8 mouse cellular contexts compared by ENCODE assay signal in the genomic region with DNA sequence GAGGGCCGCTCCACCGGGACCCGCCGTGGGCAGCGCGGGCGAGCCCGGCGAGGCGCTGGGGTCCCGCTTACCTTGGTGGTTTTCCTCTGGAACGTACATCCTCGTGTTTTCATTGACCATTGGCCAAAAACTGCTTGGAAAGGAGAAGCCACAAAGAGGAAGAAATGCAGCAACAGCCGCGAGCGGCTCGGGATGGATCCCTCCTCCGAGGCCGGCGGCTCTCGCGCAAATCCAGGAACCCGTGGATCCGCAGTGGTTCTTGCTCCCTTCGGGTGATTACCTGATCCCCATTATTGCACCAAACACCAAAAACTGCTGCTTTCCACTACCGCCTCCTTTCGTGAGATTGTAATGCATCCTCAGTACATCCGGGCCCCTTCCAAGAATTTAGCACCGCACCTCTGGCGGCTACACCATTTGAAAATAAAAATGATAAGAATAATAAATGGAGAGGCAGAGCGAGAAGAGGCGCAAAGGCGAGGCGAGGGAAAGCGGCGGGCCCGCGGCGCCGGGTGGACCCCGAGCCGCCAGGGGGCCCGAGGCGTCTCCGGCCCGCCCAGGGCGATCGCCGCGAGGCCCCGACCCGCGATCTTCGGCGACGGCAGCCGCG.
A peak's percentile ranks its signal among the peaks of the same experiment; 100 is the strongest.
DNase-seq lines count a peak whose midpoint lies in the region; ATAC-seq and TF ChIP-seq lines count a peak whose summit lies in the region.

No protein-coding gene starts in this region.

- 1% methylated on average over 52 of the region's 58 CpGs for WGBS in heart, embryonic 14.5 days
- under 1% methylated on average over 49 of the region's 58 CpGs for WGBS in limb, embryonic 11.5 days
- under 1% methylated on average over 58 of the region's 58 CpGs for WGBS in neural tube, embryonic 14.5 days
- 4% methylated on average over 58 of the region's 58 CpGs for WGBS in thymus, adult 2 months

- no peak for TF ChIP-seq POLR2A in ES-Bruce4 (IDR thresholded peaks at IDR 0.05; ENCODE audit: insufficient read depth, low read length)
- no peak for TF ChIP-seq POLR2A in thymus, adult 2 months (IDR thresholded peaks at IDR 0.05; ENCODE audit: control insufficient read depth, extremely low read depth, insufficient read depth, low read length, poor library complexity)

- no peaks in the 10 kb centered on the region for H3K9me3 ChIP-seq in ES-Bruce4 (replicated peaks; ENCODE audit: control insufficient read depth, insufficient read depth, low read length, poor library complexity, severe bottlenecking)
- H3K9me3 ChIP-seq in heart, embryonic 14.5 days (ENCODE audit: control insufficient read depth, low read length), result no peaks in the 10 kb centered on the region
- H3K9me3 ChIP-seq in limb, embryonic 11.5 days (ENCODE audit: control insufficient read depth, low read length), result no peaks in the 10 kb centered on the region
- no peaks in the 10 kb centered on the region for H3K9me3 ChIP-seq in neural tube, embryonic 14.5 days (ENCODE audit: control insufficient read depth, low read length)

- TF ChIP-seq EP300 in ES-Bruce4 (IDR thresholded peaks at IDR 0.05; ENCODE audit: insufficient read depth, low read depth, low read length), result no peak

- H3K36me3 ChIP-seq in ES-Bruce4 (ENCODE audit: control insufficient read depth, insufficient read depth, low read length, poor library complexity, severe bottlenecking), result no peaks in the 10 kb centered on the region
- H3K36me3 ChIP-seq in heart, embryonic 14.5 days (ENCODE audit: control insufficient read depth, insufficient read depth, low read length), result peaks cover 3% of the 10 kb centered on the region; the same call in 1 of the 2 replicates
- H3K36me3 ChIP-seq in limb, embryonic 11.5 days (ENCODE audit: control insufficient read depth, insufficient read depth, low read length), result no peaks in the 10 kb centered on the region
- no peaks in the 10 kb centered on the region for H3K36me3 ChIP-seq in neural tube, embryonic 14.5 days (ENCODE audit: control insufficient read depth, insufficient read depth, low read length)
- H3K36me3 ChIP-seq in thymus, adult 2 months (ENCODE audit: control insufficient read depth, insufficient read depth, low read length), result no peaks in the 10 kb centered on the region

- peak overlapping the region; percentile 70 for H3K9ac ChIP-seq in ES-Bruce4 (ENCODE audit: low read depth, poor library complexity, severe bottlenecking)
- H3K9ac ChIP-seq in heart, embryonic 14.5 days (ENCODE audit: low read length), result peak overlapping the region; percentile 84
- H3K9ac ChIP-seq in limb, embryonic 11.5 days (ENCODE audit: low read length), result peak overlapping the region; percentile 84
- peak overlapping the region; percentile 92 for H3K9ac ChIP-seq in neural tube, embryonic 14.5 days (replicated peaks; ENCODE audit: low read depth, low read length)

- no peaks in the 10 kb centered on the region for H3K4me1 ChIP-seq in ES-Bruce4 (ENCODE audit: control insufficient read depth, insufficient read depth, low read length)
- H3K4me1 ChIP-seq in heart, embryonic 14.5 days (ENCODE audit: control insufficient read depth in 2 of 2, insufficient read depth in 2 of 2, low read length in 2 of 2), result peaks cover 27 to 56% of the 10 kb centered on the region in 2 experiments
- peaks cover 14% of the 10 kb centered on the region for H3K4me1 ChIP-seq in limb, embryonic 11.5 days (ENCODE audit: control insufficient read depth, insufficient read depth, low read length)
- H3K4me1 ChIP-seq in neural tube, embryonic 14.5 days (ENCODE audit: control insufficient read depth, insufficient read depth, low read length), result peaks cover 22% of the 10 kb centered on the region
- H3K4me1 ChIP-seq in thymus, adult 2 months (replicated peaks; ENCODE audit: control insufficient read depth, insufficient read depth, low read length), result peaks cover 6% of the 10 kb centered on the region; the same call in 1 of the 2 replicates

- H3K27me3 ChIP-seq in ES-Bruce4 (ENCODE audit: control insufficient read depth, insufficient read depth, low read length, poor library complexity, severe bottlenecking), result peaks cover 20% of the 10 kb centered on the region
- H3K27me3 ChIP-seq in heart, embryonic 14.5 days (ENCODE audit: control insufficient read depth, insufficient read depth, low read length), result peaks cover 8% of the 10 kb centered on the region; the same call in 1 of the 2 replicates
- no peaks in the 10 kb centered on the region for H3K27me3 ChIP-seq in limb, embryonic 11.5 days (ENCODE audit: control insufficient read depth, insufficient read depth, low read length)
- peaks cover 3% of the 10 kb centered on the region for H3K27me3 ChIP-seq in neural tube, embryonic 14.5 days (ENCODE audit: control insufficient read depth, insufficient read depth, low read length)
- H3K27me3 ChIP-seq in thymus, adult 2 months (ENCODE audit: control insufficient read depth, insufficient read depth, low read length), result peaks cover 6% of the 10 kb centered on the region; the same call in 1 of the 2 replicates

- no peak for ATAC-seq in heart, embryonic 14.5 days (ENCODE audit: insufficient number of reproducible peaks, insufficient read depth, low FRiP score, low read depth)
- ATAC-seq in limb, embryonic 11.5 days (ENCODE audit: insufficient number of reproducible peaks, low FRiP score, low TSS enrichment, low read depth), result no peak; the same call in 1 of the 2 replicates
- 0 out of 2 replicates have a peak, but pooled peaks have one; percentile 2 for ATAC-seq in neural tube, embryonic 14.5 days (ENCODE audit: low read depth)

- H3K4me3 ChIP-seq in ES-Bruce4 (ENCODE audit: low read depth, low read length), result peak overlapping the region; percentile 35
- peak overlapping the region; percentile 61 to 70 for H3K4me3 ChIP-seq in heart, embryonic 14.5 days (ENCODE audit: control insufficient read depth in 1 of 2, insufficient read depth in 1 of 2, low read depth in 1 of 2, low read length in 2 of 2)
- H3K4me3 ChIP-seq in limb, embryonic 11.5 days (ENCODE audit: low read depth, low read length), result peak overlapping the region; percentile 72
- H3K4me3 ChIP-seq in neural tube, embryonic 14.5 days (ENCODE audit: low read depth, low read length), result peak overlapping the region; percentile 64
- no peak overlapping the region; the same call in 1 of the 2 replicates for H3K4me3 ChIP-seq in thymus, adult 2 months (ENCODE audit: control insufficient read depth, insufficient read depth, low read length)

- no peak for TF ChIP-seq CTCF in ES-Bruce4 (IDR thresholded peaks at IDR 0.05; ENCODE audit: low read depth, low read length)
- no peak for TF ChIP-seq CTCF in thymus, adult 2 months (IDR thresholded peaks at IDR 0.05; ENCODE audit: borderline replicate concordance, control insufficient read depth, extremely low read depth, insufficient read depth, low read length, poor library complexity)

- no peak overlapping the region for H3K27ac ChIP-seq in ES-Bruce4 (ENCODE audit: insufficient read depth, low read length)
- H3K27ac ChIP-seq in heart, embryonic 14.5 days (replicated peaks in 1 of 2; ENCODE audit: control insufficient read depth in 1 of 2, insufficient read depth in 1 of 2, low read depth in 2 of 2, low read length in 2 of 2), result peak overlapping the region; percentile 19 to 55; a peak in 2 of 4 replicates
- H3K27ac ChIP-seq in limb, embryonic 11.5 days (replicated peaks; ENCODE audit: low read depth, low read length), result peak overlapping the region; percentile 88
- H3K27ac ChIP-seq in neural tube, embryonic 14.5 days (ENCODE audit: low read depth, low read length), result peak overlapping the region; percentile 97
- no peak overlapping the region for H3K27ac ChIP-seq in thymus, adult 2 months (ENCODE audit: control insufficient read depth, insufficient read depth, low read length)

- peak overlapping the region; percentile 99 for H3K4me2 ChIP-seq in heart, embryonic 14.5 days (ENCODE audit: low read length)
- peak overlapping the region; percentile 91 for H3K4me2 ChIP-seq in limb, embryonic 11.5 days (ENCODE audit: low read depth, severe bottlenecking)
- H3K4me2 ChIP-seq in neural tube, embryonic 14.5 days (ENCODE audit: low read depth, low read length), result peak overlapping the region; percentile 69

- intact Hi-C loops in gastrocnemius, postnatal 14 days (cut with DNase I; ENCODE audit: low total_unique reads), result loop anchor here (5.0 kb wide), 1 partner anchor 461 kb away; no protein-coding TSS in a partner anchor

- peak; percentile 14 for DNase-seq in gastrocnemius, postnatal 14 days
- no peak for DNase-seq in gastrocnemius, adult 18-20 months (ENCODE audit: low spot score)
- DNase-seq in cerebellum, postnatal 14 days, result peak; percentile 59 to 68
- peak; percentile 71 for DNase-seq in limb, embryonic 11.5 days (ENCODE audit: low spot score)
- DNase-seq in thymus, adult 2 months, result no peak

Comparison
In these comparisons a context has a peak if more than half of its experiments do, and no peak if none do; other contexts are left out.
1. DNase-seq: peak in gastrocnemius, postnatal 14 days (single experiment), cerebellum, postnatal 14 days (2 of 2) and limb, embryonic 11.5 days (single experiment); none in gastrocnemius, adult 18-20 months (single experiment) and thymus, adult 2 months (single experiment).
2. H3K27ac ChIP-seq: peak in heart, embryonic 14.5 days (2 of 2), limb, embryonic 11.5 days (single experiment) and neural tube, embryonic 14.5 days (single experiment); none in ES-Bruce4 (single experiment) and thymus, adult 2 months (single experiment).
3. Peak in every context shown above with its lines, with median percentiles within 50 percentile points of each other: H3K9ac ChIP-seq and H3K4me2 ChIP-seq.